Mouse (Mus musculus) central nervous system, embryonic 18 days (tissue): ENCODE results near the gene Fyco1. TPM values are rescaled to one million over a fixed set of nuclear protein-coding genes. Genes with fewer than 3 reads are reported as not detected.

Experiments used
- polyA plus RNA-seq: library from polyadenylated mRNA; depleted of rRNA; stranded (reverse); fragments of >200 nt; gene quantifications from 2 replicates; pipeline ENCODE4 v1.2.3, GENCODE M21; 2012; rRNA removed

The Fyco1 gene
- 9.5 and 10.0 TPM in 2 replicates for polyA plus RNA-seq

GRCm38 (mm10) chr9:123851713-123852448, at the start of gene Fyco1:
Gene Fyco1 (minus strand): TSS chr9:123851899.

GRCm38 (mm10) chr9:123861929-123862328, 10.2 kb upstream of the Fyco1 start, which contains the start of gene Xcr1:
Gene Xcr1 (minus strand): TSS chr9:123862029.

GRCm38 (mm10) chr9:123806267-123806666, 45.4 kb downstream of the Fyco1 start, which contains the start of gene Cxcr6:
Gene Cxcr6 (plus strand): TSS chr9:123806475.

Other genes with a start within 250 kb of the Fyco1 start
- 0.41 and 0.55 TPM in 2 replicates for gene Slc6a20b, start 219.3 kb downstream of the Fyco1 start, polyA plus RNA-seq
- 0.18 and 0.19 TPM in 2 replicates for gene Ccr9, start 173.5 kb downstream of the Fyco1 start, polyA plus RNA-seq
- 11.9 and 13.7 TPM in 2 replicates for gene Slc6a20a, start 173.0 kb downstream of the Fyco1 start, polyA plus RNA-seq
- gene Lztfl1, start 134.2 kb downstream of the Fyco1 start, polyA plus RNA-seq: 23.0 and 24.8 TPM in 2 replicates
- not detected in 2 replicates for gene Cxcr6, start 45.4 kb downstream of the Fyco1 start, polyA plus RNA-seq
- not detected in 2 replicates for gene Xcr1, start 10.1 kb upstream of the Fyco1 start, polyA plus RNA-seq
- 0.38 and 0.63 TPM in 2 replicates for gene Ccr1, start 116.8 kb upstream of the Fyco1 start, polyA plus RNA-seq
- not detected in 2 replicates for gene Ccr1l1, start 126.5 kb upstream of the Fyco1 start, polyA plus RNA-seq
- not detected in 2 replicates for gene Ccr3, start 170.1 kb upstream of the Fyco1 start, polyA plus RNA-seq